Mouse (Mus musculus) cerebellum, postnatal 25 days (tissue): ENCODE measurements around the gene Rab13.
A peak's percentile ranks its signal among the peaks of the same experiment; 100 is the strongest.
"Not testable (repeated sequence)": the region's sequence is repeated elsewhere in the genome, so short reads cannot be mapped to it uniquely, and the experiment has no call there.

ENCODE experiments used
- DNase-seq, 2 experiments: peaks; one replicate each; pipeline ENCODE4 v3.0.0; 2021; ENCODE audit warnings: mixed read lengths in 2 of 2

Gene Rab13

DNA sequence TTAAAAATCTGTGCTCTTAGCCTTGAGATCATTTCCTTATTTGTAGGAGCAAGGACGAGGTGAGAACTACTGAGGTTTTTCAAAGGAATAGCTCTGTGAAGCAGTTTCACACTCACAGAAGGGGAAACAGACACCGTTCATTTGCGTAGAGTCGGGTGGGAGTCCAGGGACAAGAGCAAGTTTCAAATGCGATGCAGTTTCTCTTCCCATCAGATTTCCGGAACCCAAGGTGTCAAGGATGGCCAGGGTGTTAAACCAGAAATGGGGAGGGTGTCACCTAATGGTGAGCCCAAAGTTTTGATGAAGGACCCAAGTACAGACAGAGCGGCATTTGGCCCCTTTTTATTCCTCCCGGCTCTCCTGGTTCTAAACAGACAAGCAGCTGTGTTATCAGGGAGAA is 17.6 kb downstream of the Rab13 start:
- DNase-seq = no peak

DNA sequence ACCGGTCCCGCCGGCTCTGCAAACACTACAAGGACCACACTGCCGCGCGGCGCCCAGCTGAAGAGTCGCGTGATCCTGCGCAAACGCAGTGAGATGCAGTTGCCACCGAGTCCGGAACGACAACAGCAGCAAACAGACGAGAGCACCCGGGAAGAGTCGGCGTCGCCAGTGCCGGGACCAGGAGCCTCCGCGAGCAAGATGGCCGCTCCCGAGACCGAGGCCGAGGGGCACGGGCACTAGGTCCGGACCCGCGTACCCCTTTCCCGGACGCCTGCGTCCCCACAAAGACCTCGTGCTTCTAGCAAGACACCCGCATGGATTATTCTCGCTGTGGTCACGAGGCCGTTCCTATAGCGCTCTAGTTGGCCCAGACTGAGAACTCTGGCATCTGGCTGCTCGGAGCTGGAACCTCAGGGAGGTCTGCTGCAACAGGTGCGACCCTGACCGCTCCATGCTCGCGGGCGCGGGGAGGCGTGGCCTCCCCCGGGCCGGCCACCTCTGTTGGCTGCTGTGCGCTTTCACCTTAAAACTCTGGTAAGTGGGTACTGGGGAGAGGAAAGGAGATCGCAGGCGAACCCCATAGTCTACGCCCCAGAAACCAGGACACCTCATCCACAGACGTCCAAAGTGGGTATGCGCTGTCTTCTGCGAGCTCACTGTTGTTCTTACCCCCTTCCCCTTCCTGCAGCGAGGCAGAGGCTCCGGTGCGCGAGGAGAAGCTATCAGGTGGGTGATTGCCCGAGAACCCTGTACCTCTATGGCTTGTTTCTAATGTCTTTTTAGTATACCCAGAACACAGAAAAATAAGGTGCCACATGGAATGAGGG is 18.2 kb downstream of the Rab13 start, which contains the start of gene Jtb:
Gene Jtb, plus strand, starts transcription at position 91 of the 827 bp plus-strand sequence.
- DNase-seq = peak; percentile 93 to 95

DNA sequence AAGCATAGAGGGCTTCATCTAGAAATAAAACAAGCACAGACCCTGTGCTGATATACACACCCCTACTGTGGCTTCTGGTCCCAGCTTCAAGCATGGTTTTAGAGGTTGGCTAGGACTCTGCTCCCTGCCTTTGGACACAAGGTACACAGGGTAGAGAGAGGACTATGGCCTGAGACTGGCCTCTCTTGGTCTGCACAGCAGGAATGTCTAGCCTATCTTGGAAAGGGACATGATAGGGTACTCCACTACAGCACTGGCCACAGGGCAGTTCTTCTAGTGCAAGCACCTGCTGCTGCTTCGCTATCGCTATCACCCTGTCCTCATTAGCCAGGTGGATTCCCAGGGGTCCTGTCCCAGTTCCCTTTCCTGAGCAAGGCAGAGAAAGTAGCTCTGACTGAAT is 27.8 kb downstream of the Rab13 start:
- DNase-seq = no peak

DNA sequence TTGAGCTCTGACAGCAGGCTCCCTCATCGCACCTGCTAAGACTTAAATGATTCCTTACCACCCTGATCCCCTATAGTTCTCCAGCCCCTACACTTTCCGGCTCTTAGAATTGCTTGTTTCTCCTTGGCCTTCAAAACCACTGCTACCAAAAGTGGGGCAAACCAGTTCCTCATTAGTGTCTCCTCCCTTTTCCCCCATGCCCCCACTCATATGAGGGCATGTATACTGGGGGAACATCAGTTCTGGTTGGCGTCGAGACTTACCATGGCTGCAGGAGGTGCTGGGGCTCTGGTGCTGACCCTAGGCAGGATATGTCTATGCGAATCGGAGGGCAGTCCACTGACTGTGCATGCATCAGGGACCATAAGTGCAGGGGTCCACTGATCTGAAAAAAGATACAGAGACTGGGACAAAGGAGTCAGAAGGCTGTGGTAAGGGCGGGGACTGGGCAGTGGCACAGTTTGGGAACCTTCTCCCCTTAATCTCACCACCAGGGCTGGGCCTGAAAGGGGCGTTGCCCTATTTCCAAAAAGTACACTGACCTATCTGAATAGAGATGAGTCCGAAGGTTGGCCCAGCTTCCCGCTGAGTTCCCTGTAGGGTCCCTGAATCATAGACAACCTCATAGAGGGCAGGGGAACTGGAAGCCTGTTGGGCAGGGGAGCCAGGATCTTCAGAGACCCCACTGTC is 28.3 kb downstream of the Rab13 start:
- DNase-seq = no peak

DNA sequence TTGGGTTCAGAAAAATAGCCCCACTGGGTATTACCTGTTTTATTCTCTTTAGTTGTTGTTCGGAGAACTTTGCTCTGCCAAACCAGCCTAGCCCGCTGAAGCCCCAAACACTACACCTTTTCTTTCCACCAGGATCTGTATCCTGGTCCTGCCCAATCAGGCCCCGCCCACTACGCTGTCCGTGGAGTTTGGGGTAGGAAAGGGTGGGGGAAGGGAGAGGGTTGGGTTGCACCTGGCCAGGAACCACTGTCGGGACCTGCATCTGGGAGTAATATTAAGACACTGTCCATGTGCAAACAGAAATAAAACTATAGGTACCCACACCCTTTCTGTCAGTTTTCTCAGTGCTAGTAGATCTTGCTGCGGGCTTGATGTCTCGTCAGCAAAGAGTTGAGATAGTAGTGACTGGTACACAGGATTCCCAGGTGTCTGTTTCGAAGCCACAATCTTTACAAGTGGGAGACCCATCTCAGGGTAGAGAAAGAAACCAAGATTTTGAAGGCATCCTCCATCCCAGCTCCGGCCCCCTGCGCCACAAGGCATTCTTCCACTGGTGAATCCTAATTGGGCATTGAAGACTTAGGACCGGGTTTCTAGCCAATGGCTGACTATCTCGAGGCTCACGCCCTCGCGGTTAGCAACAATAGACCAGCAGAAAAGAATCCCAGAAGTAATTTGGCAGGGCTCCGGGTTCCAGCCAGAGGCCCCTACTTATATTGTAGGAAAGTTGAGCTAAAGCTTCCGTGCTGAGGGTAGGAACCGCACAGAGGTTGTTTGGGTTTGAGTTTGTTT is 29.7 kb downstream of the Rab13 start, which contains the start of gene Creb3l4:
Gene Creb3l4, minus strand, starts transcription at position 529 of the 792 bp plus-strand sequence.
- peak in 1 of 2 experiments; percentile 21 for DNase-seq

DNA sequence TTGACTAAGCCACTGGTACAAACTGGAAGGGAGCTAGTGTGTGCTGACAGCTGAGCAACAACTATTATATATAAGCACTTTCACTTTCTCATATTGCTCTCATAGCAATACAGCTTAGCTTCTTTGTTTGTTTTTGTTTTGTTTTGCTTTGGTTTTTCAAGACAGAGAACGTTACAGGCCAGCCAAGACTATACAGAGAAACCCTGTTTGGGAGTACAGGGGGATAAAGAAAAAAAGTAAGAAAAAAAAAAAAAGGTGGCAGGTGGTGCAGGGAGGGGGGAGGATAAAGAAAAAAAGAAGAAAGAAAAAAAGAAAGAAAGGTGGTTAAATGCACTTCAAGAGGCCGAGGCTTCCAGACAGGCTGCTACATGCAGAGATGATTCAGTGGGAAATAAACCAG is 31.9 kb downstream of the Rab13 start:
- DNase-seq = no peak

DNA sequence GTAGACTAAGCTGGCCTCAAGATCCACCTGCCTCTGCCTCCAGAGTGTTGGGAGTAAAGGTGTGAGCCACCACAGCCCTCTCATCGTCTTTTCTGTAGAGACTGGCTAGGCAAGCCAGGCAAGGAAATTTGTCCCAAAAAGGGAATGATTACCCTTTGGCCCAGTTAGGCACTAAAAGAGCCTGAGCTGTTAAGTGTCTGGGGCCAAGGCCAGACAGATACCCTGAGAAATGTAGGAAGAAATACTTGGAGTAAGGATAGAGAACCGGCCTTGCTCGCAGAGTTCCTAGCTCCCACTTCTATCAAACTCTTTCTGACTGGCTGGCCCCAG is 34.1 kb downstream of the Rab13 start:
- DNase-seq = no peak

DNA sequence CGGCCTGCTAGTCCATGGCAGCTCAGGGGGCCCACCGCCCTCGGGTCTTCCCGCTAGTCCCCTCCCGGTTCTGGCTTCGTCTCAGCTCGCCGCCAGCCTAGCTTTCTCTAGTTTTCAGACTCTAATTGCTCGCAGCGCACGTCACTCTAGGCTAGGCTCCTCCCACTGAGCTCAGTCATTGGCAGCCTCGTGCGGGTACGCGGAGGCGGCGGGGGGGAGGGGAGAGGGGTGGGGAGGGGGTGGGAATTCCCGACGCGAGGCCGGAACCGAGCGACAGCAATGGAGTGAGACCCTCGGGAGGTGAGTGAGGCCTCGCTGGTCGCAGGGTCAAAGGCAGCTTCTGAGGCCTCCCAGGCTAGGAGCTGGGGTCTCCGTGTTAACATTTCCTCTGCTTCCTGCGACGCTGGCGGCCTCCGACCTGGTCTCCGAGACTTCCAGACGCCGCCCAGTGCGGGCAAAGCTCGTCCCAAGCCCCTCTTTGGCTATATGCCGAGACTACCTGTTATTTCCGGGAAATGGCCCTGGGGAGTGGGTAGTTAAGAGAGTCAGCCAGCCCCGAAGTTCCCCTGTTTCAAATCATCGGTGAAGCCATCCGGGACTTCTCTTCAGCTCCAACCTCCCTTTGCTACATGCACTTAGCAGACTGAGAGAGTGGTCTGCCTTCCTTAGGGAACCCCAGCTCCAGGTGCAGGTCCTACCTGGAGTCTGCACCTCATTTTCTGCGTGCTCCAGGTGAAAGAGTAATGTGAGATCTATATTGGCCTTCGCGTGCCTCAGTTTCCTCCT is 34.7 kb downstream of the Rab13 start, which contains the start of gene Slc39a1:
Gene Slc39a1, plus strand, starts transcription at position 213 of the 786 bp plus-strand sequence.
- DNase-seq = peak; percentile 93 to 94

DNA sequence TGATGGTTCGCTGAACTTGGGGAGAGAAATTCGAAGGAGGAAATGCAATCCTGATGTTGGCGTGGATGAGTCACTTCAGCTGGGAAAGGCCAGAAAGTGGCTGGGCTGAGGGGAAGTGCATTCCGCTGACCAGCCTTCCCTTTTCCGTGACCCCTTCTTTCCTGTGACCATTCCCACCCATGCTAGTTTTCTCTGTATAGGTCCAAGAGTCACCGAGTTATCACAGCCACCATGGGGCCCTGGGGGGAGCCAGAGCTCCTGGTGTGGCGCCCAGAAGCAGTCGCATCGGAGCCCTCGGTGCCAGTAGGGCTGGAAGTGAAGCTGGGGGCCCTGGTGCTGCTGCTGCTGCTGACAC is 35.2 kb downstream of the Rab13 start:
- DNase-seq = peak; percentile 46 to 48

DNA sequence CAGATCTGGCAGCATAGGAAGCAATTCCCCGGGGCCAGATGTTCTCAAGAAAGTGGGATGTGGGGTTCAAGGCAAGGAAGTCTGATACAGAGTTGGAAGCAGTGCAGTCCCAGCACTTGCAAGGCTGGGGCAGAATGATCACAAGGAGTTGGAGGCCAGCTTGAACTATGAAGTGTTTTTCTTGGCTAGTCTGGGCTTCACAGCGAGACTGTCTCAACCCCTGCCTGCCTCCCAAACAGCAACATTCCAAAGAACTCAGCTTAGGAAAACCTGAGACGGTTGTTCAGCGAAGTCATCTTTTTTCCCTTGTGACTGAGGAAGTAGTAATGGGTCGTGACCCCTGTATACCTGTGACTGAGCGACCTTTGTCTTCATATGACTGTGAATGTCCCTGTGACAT is 37.3 kb downstream of the Rab13 start:
- DNase-seq = no peak

DNA sequence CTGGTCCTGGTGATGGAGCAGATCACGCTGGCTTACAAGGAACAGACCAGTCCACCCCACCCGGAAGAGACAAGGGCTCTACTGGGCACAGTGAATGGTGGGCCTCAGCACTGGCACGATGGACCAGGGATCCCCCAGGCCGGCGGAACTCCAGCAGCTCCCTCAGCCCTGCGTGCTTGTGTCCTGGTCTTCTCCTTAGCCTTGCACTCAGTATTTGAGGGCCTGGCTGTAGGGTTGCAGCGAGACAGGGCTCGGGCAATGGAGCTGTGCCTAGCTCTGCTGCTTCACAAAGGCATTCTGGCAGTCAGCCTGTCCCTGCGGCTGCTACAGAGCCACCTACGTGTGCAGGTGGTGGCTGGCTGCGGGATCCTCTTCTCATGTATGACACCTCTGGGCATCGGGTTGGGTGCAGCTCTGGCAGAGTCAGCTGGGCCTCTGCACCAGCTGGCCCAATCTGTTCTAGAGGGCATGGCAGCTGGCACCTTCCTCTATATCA is 38.3 kb downstream of the Rab13 start:
- peak in 1 of 2 experiments; percentile 48 for DNase-seq

DNA sequence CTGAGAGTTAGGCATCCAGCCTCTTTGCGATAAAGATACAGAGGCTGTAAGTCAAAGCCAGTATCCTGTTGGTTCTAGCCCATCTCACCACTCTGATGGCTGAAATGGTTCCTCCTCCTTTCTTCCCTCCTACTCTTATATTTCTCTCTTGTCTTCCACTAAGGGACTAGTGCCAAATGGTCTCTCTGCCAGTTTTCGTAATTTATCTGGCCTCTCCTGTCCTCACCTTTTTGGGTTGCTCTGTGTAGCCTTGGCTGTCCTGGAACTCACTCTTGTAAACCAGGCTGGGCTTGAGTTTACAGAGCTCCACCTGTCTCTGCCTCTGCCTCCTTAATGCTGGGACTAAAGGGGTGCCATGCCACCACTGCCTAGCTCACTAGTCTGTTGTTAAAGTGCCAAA is 39.2 kb downstream of the Rab13 start:
- peak in 1 of 2 experiments; percentile 41 for DNase-seq

DNA sequence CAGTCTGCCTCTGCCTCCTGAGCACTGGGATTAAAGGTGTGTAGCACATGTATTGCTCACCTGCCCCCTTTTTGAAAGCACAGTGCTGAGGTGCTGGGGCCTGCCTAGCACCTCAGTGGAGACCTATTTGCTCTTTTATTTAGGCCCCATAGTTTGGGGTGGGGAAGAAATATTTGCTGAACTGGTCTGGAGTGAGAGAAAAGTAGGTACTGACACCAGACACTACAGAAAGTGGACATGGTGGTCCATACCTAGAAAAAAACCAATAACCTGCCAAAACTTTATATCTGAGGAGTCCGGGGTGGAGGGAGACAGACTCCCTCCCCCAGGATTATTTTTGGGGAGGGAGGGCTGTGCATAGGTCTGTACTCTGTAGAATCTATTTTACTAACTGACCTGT is 39.7 kb downstream of the Rab13 start:
- not testable (repeated sequence) for DNase-seq

DNA sequence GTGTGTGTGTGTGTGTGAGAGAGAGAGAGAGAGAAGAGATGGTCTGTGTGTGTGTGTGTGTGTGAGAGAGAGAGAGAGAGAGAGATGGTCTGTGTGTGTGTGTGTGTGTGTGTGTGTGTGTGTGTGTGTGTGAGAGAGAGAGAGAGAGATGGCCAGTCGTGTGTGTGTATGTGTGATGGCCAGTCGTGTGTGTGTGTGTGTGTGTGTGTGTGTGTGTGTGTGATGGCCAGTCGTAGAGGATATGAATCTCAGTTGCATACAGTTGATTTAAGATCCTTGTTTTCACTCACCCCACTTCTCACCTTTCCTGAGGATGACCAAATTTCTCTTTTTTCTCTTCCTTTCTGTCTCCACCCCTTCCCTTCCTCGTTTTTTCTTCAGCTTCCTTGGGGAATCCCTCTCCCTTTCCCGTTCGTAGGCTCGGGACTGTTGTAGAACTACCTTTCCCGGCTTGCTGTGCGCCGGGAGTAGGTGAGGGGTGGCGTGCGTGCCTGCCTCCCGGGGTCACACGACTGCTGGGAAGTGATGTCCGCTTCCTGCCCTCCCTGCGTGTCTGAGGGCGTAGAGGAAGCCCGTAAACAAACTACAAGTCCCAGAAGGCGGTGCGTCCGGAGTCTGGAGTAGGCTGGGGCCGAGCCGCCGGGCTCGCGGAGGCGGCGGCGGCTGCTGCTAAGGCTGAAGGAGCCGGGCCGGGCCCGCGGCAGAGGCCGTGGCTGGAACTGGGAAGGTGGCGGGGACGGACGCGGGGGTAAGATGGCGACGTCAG is 40.3 kb downstream of the Rab13 start, which contains the start of gene Crtc2:
Gene Crtc2, plus strand, starts transcription at position 511 of the 766 bp plus-strand sequence.
- DNase-seq = peak; percentile 93 to 96

DNA sequence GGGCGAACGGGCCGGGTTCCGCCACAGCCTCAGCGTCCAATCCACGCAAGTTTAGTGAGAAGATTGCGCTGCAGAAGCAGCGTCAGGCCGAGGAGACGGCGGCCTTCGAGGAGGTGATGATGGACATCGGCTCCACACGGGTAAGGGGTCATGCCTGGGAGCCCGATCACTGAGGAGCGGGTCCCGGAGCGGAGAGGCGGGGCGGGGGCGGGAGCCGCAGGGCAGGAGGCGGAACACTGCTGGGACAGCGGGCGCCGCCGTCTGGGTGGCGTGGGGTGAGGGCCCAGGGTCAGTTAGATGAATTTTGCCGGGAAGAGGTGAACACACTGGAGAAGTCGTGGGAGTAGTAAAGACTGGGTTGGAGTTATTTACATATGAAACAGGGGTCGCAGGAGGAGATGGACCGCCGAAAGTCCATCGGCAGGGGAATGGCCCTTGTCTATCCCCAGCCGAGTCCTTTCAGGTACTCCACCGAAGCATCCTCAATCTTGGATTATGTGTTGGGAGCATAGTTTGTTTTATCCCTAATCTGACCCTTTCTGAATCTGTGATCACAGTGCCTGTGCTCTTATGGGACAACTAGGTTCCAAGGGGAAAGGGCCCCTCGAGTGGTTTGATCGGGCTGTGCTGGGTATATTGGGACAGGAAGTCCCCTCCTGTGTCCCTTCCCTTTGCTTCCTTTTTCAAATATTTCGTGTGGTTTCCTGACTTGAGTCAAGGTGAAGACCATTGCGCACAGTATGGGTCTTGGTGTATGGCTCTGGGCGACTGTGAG is 41.1 kb downstream of the Rab13 start:
- peak; percentile 32 to 42 for DNase-seq

DNA sequence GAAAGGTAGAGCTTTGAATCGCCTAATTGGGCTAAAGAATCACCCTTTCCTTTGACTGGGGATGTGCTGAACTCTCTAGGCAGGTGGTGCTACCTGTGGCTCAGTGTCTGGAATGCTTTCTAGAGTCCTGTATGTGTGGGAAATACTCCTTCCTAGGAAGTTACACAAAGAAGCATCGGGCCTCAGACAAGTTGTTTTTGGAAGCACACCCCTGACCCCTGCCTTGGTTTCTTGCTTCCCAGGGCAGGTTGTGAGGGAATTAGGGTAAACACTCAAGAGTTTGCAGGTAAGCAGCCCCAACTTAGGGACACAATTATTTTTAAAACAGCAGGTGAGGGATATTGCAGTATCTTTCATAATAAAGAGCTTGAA is 41.7 kb downstream of the Rab13 start:
- no peak for DNase-seq

DNA sequence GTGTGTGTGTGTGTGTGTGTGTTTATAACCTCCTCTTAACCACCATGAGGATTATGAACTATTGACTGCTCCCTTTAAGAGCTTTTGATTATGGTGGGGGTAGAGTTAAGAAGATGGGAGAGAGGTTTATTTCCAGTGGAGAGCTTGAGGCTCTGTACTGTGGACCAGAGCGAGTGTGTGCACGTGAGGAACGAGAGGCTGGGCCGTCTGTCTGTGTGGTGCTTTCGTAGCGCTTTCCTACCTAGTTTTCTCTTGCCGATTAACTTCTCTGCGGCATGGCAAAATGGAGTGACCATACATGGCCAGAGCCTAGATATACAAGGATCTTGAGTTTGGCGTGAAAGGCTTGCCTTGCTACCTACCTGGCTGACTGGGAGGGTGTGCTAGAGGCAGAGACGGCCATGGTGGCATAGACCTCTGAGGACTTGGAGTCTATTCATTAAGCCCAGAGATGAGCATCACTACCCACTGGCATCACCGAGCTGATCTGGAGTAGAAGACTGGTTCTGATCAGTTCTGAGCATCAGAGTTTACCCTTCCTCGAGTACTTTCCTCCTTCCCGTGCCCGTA is 42.4 kb downstream of the Rab13 start:
- peak in 1 of 2 experiments; percentile 38 for DNase-seq

DNA sequence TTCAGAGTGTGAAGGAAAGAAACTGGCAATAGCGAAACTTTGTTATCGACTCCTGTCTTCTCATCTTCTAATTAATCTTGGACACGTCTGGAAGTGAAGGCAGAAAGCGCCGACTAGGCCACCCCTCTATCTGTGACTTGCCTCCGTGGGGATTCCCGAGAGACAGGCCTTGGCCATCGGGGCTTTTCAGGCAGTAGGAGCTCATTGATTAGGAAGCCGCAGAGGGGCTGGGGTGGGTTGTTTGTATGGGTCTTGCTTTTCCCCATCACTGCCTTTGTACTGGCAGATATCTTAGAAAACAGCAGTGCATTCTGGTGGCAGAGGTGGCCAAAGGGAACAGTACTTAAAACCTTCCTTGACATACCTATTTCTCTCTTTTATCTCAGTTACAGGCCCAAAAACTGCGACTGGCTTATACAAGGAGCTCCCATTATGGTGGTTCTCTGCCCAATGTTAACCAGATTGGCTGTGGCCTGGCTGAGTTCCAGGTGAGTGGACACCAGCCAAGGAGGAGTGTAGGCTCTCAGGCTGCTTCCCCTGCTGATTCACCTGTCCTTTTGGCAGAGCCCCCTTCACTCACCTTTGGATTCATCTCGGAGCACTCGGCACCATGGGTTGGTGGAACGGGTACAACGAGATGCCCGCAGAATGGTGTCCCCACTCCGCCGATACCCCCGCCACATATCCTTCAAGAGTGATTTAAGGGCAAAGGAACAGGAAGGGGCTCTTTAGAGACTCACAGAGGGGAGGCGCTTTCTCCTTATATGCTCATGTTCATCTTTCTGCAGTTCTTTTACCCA is 43.4 kb downstream of the Rab13 start:
- DNase-seq = peak; percentile 98 to 99

DNA sequence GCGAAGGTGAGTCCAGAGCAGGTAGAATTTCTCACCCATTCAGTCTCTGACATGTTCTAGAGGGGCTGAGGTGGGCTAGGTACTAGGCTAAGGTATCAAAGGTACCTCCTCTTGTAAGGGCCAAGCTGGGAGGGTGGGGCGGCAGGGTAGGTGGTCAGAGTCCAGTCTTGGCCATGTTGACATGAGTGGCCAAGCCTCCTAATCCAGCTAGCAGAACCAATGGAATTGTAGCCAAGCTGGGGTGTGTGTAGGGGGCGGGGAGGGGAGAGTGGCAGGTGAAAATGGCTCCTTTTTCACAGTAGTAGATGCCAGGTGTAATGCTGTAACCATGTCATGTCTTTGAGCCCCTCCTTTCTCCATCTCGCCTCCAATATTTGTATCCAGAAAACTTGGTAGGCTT is 45.0 kb downstream of the Rab13 start:
- DNase-seq = peak; percentile 10 to 20
